Mouse (Mus musculus) cerebellum, adult 8-10 months (tissue): ENCODE results near the gene B4galnt1.
A peak's percentile ranks its signal among the peaks of the same experiment; 100 is the strongest.
"Not testable (repeated sequence)": the region's sequence is repeated elsewhere in the genome, so short reads cannot be mapped to it uniquely, and the experiment has no call there.

ENCODE experiments used
- DNase-seq: peaks from one replicate; pipeline ENCODE4 v3.0.0; 2022

The B4galnt1 gene

GRCm38 (mm10) chr10:127190398-127191190, 25.6 kb downstream of the B4galnt1 start:
- DNase-seq: no peak

GRCm38 (mm10) chr10:127191191-127192056, 26.4 kb downstream of the B4galnt1 start:
- DNase-seq: no peak

GRCm38 (mm10) chr10:127192057-127192328, 27.0 kb downstream of the B4galnt1 start:
- DNase-seq: not testable (repeated sequence)

- no peak for DNase-seq
These were observed 28.0 kb downstream of the B4galnt1 start for GRCm38 (mm10) chr10:127193011-127193410.

GRCm38 (mm10) chr10:127194428-127195327, 29.7 kb downstream of the B4galnt1 start:
- DNase-seq: peak; percentile 64

- peak; percentile 45 for DNase-seq
These were observed 30.5 kb downstream of the B4galnt1 start, which contains the start of gene Dtx3 for GRCm38 (mm10) chr10:127195328-127196129. TSS of gene Dtx3 (minus strand) at chr10:127195728.

- DNase-seq: peak; percentile 53
These were observed 31.4 kb downstream of the B4galnt1 start for GRCm38 (mm10) chr10:127196392-127196791.

- no peak for DNase-seq
These were observed 32.1 kb downstream of the B4galnt1 start for GRCm38 (mm10) chr10:127197104-127197503.

GRCm38 (mm10) chr10:127197505-127198110, 32.6 kb downstream of the B4galnt1 start:
- no peak for DNase-seq

- DNase-seq: no peak
These were observed 33.5 kb downstream of the B4galnt1 start for GRCm38 (mm10) chr10:127198492-127198891.

- DNase-seq: no peak
These were observed 34.0 kb downstream of the B4galnt1 start for GRCm38 (mm10) chr10:127199068-127199467.

GRCm38 (mm10) chr10:127199474-127199873, 34.4 kb downstream of the B4galnt1 start:
- no peak for DNase-seq

- no peak for DNase-seq
These were observed 35.3 kb downstream of the B4galnt1 start for GRCm38 (mm10) chr10:127200279-127200678.

- no peak for DNase-seq
These were observed 38.1 kb downstream of the B4galnt1 start for GRCm38 (mm10) chr10:127203106-127203505.

- no peak for DNase-seq
These were observed 39.6 kb downstream of the B4galnt1 start for GRCm38 (mm10) chr10:127204589-127204988.

- no peak for DNase-seq
These were observed 40.3 kb downstream of the B4galnt1 start for GRCm38 (mm10) chr10:127205373-127205772.

GRCm38 (mm10) chr10:127208921-127209320, 43.9 kb downstream of the B4galnt1 start:
- DNase-seq: no peak

GRCm38 (mm10) chr10:127209928-127210570, 45.0 kb downstream of the B4galnt1 start:
- no peak for DNase-seq

- no peak for DNase-seq
These were observed 46.0 kb downstream of the B4galnt1 start for GRCm38 (mm10) chr10:127210961-127211405.

GRCm38 (mm10) chr10:127211414-127211854, 46.4 kb downstream of the B4galnt1 start, which contains the start of gene Pip4k2c:
TSS of gene Pip4k2c (minus strand) at chr10:127211585.
- peak; percentile 92 for DNase-seq

GRCm38 (mm10) chr10:127213272-127213671, 48.2 kb downstream of the B4galnt1 start:
- no peak for DNase-seq
